In the genomic region with DNA sequence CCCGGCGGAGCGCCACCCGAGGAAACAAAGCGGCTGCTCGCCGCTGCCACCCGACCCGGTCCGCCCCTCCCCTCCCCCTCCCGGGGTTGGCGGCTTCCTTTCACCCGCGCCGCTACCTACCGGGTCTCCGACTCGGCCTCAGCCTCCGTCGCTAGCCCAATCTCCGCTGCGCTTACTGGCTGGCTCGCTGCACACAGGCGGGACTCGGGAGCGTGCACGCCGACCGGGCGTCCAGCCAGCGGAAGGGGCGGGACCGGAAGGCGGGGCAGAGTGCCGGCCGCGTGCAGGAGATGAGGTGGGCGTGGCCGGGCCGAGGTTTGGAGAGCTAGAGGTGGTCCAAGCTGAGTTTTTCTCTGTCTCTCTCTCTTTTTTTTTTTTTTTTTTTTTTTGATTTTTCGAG, we compare ENCODE assay signal across 8 mouse cellular contexts. TPM values are rescaled to one million over a fixed set of nuclear protein-coding genes. Genes with fewer than 3 reads are reported as not detected.
A peak's percentile ranks its signal among the peaks of the same experiment; 100 is the strongest.
DNase-seq lines count a peak whose midpoint lies in the region; ATAC-seq lines count a peak whose summit lies in the region.

No protein-coding gene starts in this region.

- H3K4me1 ChIP-seq in hindbrain, embryonic 11.5 days (replicated peaks; ENCODE audit: control insufficient read depth, insufficient read depth, low read length) = peaks cover 6% of the 10 kb centered on the region; the same call in 1 of the 2 replicates

- peak overlapping the region; percentile 51 for H3K4me2 ChIP-seq in hindbrain, embryonic 11.5 days (replicated peaks; ENCODE audit: low read depth, low read length)

- peak overlapping the region; percentile 64 for H3K4me3 ChIP-seq in hindbrain, embryonic 11.5 days (ENCODE audit: low read depth, low read length)

- peak overlapping the region; percentile 86 for H3K27ac ChIP-seq in hindbrain, embryonic 11.5 days (ENCODE audit: low read depth, low read length)

- peak; percentile 99 for ATAC-seq in frontal cortex, adult (ENCODE audit: low TSS enrichment)
- peak; percentile 96 for ATAC-seq in hindbrain, embryonic 11.5 days (ENCODE audit: low FRiP score)

- H3K9me3 ChIP-seq in hindbrain, embryonic 11.5 days (ENCODE audit: control insufficient read depth, low read length) = no peaks in the 10 kb centered on the region

- under 1% methylated on average over 41 of the region's 41 CpGs for WGBS in hindbrain, embryonic 11.5 days

- H3K27me3 ChIP-seq in hindbrain, embryonic 11.5 days (ENCODE audit: control insufficient read depth, insufficient read depth, low read length) = no peaks in the 10 kb centered on the region

- peak overlapping the region; percentile 76 for H3K9ac ChIP-seq in hindbrain, embryonic 11.5 days (ENCODE audit: low read depth, low read length)

- 0 out of 2 replicates have a peak, but pooled peaks cover 2% of the 10 kb centered on the region for H3K36me3 ChIP-seq in hindbrain, embryonic 11.5 days (ENCODE audit: control insufficient read depth, insufficient read depth, low read length)

- DNase-seq in MEL-GATA-1-ER (ENCODE audit: extremely low read depth, low read depth) = peak; percentile 74
- DNase-seq in cerebellum, adult 8-10 months = peak; percentile 97
- peak; percentile 97 for DNase-seq in hindbrain, embryonic 11.5 days (ENCODE audit: low spot score)
- peak; percentile 99 for DNase-seq in layer of hippocampus, postnatal 10 days (ENCODE audit: low spot score in 2 of 2)
- DNase-seq in lung, postnatal 10 days = peak; percentile 98
- peak; percentile 99 for DNase-seq in ovary, postnatal 36 days (ENCODE audit: low spot score)
- DNase-seq in thymus, postnatal 25 days = peak; percentile 97

RNA-seq across cellular contexts. Expression of gene Nmt1, which starts 11.1 kb away (rescaled TPM):
- 41.0 and 51.1 TPM in 2 replicates for polyA plus RNA-seq in hindbrain, embryonic 11.5 days (2014; fragmentation: Nextera tagmentation; extraction: Ambion mirVana)
- 10 to 100 TPM; 79.7 to 87.3 TPM for total RNA-seq in layer of hippocampus, postnatal 10 days (2021)

RNA-seq across cellular contexts. Expression of gene Dcakd, which starts 11.2 kb away (rescaled TPM):
- polyA plus RNA-seq in hindbrain, embryonic 11.5 days (2014; fragmentation: Nextera tagmentation; extraction: Ambion mirVana) = 228 and 229 TPM in 2 replicates
- 100 to 1,000 TPM; 117 to 118 TPM for total RNA-seq in layer of hippocampus, postnatal 10 days (2021)

Comparison
In these comparisons a context has a peak if more than half of its experiments do, and no peak if none do; other contexts are left out.
1. Peak in every context shown above with its lines: DNase-seq, ATAC-seq, H3K4me3 ChIP-seq and H3K27ac ChIP-seq.